Mouse (Mus musculus): Measurements from ENCODE around the gene Kyat1. TPM values are rescaled to one million over a fixed set of nuclear protein-coding genes. Genes with fewer than 3 reads are reported as not detected.

The Kyat1 gene
- 10 to 100 TPM; 14.3 to 15.2 TPM for total RNA-seq (2021)
- long read RNA-seq, experiment 1, transcript Kyat1-201 (13 exons, 1,876 nt), result major isoform, 11 of 18 reads
- long read RNA-seq, experiment 1, partial matches to known transcripts, result 0 of 18 reads
- long read RNA-seq, experiment 1, other reads (novel, unspliced or antisense), result 6 of 18 reads
- long read RNA-seq, experiment 2, transcript Kyat1-201 (13 exons, 1,876 nt), result major isoform, 6 of 16 reads
- long read RNA-seq, experiment 2, partial matches to known transcripts, result 0 of 16 reads
- long read RNA-seq, experiment 2, other reads (novel, unspliced or antisense), result 8 of 16 reads

- Histone ChIP-seq H3K27ac (peak within 1 kb of the TSS; percentile 55), H3K4me3 (peak within 1 kb of the TSS; percentile 78)
- peak; percentile 88 to 90 for DNase-seq (ENCODE audit: extremely low spot score in 1 of 2, low spot score in 2 of 2)
- intact Hi-C loops (cut with DNase I), result loop anchor here (1.0 to 2.0 kb wide), 3 partner anchors 27 to 65 kb away; partner anchors contain the start of genes Lrrc8a and Spout1
- TF ChIP-seq CTCF (IDR thresholded peaks at IDR 0.05), result no peak
These were observed at the start of gene Kyat1 for GRCm38 (mm10) chr2:30205629-30206357. TSS of gene Kyat1 (minus strand) at chr2:30205847.

GRCm38 (mm10) chr2:30253809-30254208 is 48.2 kb upstream of the Kyat1 start:
- H3K4me3 ChIP-seq, result no peak overlapping the region
- no peak overlapping the region for H3K27ac ChIP-seq
- TF ChIP-seq CTCF (IDR thresholded peaks at IDR 0.05), result no peak
- intact Hi-C loops (cut with DNase I), result no loop called here
- no peak for DNase-seq (ENCODE audit: extremely low spot score in 1 of 2, low spot score in 2 of 2)

- no peak for TF ChIP-seq CTCF (IDR thresholded peaks at IDR 0.05)
- H3K27ac ChIP-seq, result peak overlapping the region; percentile 67; the same call in 1 of the 2 replicates
- intact Hi-C loops (cut with DNase I), result no loop called here
These were observed 46.9 kb upstream of the Kyat1 start for GRCm38 (mm10) chr2:30252521-30252920.

DNA sequence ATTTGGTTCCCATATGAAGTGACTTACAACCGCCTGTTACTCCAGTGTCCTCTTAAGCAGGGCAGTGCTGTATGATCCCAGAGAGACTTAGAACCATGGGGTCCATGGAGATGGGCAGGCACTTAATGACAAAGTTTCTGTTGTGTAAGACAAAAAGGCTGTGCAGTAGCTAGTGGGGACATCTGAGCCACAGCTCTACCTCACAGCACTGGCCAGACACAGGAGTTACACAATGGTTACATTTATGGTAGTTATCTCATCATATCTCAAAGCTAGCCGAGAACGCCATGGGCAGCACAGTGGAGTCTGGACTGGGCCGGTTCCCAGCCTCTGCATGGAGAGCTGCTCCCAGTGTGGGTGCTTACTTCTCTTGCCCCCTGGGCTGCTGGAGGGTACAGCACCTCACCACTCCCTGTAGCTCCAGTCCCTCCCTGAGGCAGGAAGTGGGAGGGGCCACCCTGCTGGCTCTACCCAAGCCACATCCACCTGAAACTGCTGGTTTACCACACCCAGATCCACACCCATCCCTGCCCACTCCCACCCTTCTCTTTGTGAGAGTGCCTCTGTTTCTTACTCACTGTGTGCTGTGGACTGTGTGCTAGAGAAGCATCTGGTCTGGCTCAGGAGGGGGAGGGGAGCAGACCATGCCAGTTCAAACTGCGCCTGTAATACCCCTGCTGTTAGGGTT is 45.9 kb upstream of the Kyat1 start:
- Histone ChIP-seq H3K27ac (peak overlapping the region; percentile 67), H3K4me3 (no peak overlapping the region)
- intact Hi-C loops (cut with DNase I), result no loop called here
- TF ChIP-seq CTCF (IDR thresholded peaks at IDR 0.05), result no peak
- no peak for DNase-seq (ENCODE audit: extremely low spot score in 1 of 2, low spot score in 2 of 2)

More at GRCm38 (mm10) chr2:30252521-30252920, 46.9 kb upstream of the Kyat1 start:
- DNase-seq (ENCODE audit: extremely low spot score in 1 of 2, low spot score in 2 of 2), result no peak
- H3K4me3 ChIP-seq, result no peak overlapping the region

- no peak for TF ChIP-seq CTCF (IDR thresholded peaks at IDR 0.05)
- intact Hi-C loops (cut with DNase I), result no loop called here
- Histone ChIP-seq H3K4me3 (no peak overlapping the region), H3K27ac (peak overlapping the region; percentile 19; the same call in 1 of the 2 replicates)
- no peak for DNase-seq (ENCODE audit: extremely low spot score in 1 of 2, low spot score in 2 of 2)
These were observed 44.8 kb upstream of the Kyat1 start for GRCm38 (mm10) chr2:30250166-30251128.

- H3K4me3 ChIP-seq, result no peak overlapping the region
- no peak for TF ChIP-seq CTCF (IDR thresholded peaks at IDR 0.05)
- no peak overlapping the region; the same call in 1 of the 2 replicates for H3K27ac ChIP-seq
- intact Hi-C loops (cut with DNase I), result no loop called here
- DNase-seq (ENCODE audit: extremely low spot score in 1 of 2, low spot score in 2 of 2), result no peak
These were observed 43.5 kb upstream of the Kyat1 start for GRCm38 (mm10) chr2:30249182-30249581.

DNA sequence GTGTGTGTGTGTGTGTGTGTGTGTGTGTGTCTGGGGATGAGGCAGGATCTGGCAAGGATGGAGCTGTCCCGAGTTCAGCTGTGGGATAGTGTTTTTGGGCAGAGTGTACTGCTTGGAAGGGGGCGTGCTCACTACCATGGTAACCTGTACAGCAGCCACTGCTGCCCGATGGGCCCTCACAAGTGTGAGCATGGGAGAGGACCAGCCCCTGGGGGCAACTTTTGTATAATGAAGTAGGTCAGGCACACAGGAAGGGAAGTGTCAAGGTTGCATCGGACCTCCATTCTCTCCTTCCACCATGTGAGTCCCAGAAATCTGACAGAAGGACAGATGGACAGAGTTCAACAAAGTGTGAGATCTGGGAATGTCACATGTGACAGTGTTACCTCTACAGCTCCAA is 42.0 kb upstream of the Kyat1 start:
- intact Hi-C loops (cut with DNase I), result no loop called here
- TF ChIP-seq CTCF (IDR thresholded peaks at IDR 0.05), result no peak
- no peak for DNase-seq (ENCODE audit: extremely low spot score in 1 of 2, low spot score in 2 of 2)
- no peak overlapping the region for H3K4me3 ChIP-seq
- H3K27ac ChIP-seq, result no peak overlapping the region

DNA sequence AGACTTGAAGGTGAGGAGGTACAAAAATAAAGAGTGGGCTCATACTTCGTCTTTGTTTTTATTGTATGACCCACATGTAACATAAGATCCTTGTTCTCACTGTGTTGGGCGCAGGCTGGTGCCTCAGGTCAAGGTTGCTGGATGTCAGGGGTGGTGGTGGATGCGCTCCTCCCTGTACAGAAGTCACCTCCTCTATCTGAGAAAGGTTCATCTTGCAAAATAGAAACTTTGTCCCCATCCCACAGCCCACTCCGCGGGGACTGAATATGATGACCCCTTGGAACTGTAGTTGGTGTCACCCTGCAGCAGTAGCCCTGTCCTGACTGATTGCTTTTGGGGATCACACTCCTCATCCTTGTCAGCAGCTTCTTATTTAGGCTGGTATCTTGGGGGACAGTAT is 41.4 kb upstream of the Kyat1 start:
- Histone ChIP-seq H3K4me3 (no peak overlapping the region), H3K27ac (no peak overlapping the region)
- TF ChIP-seq CTCF (IDR thresholded peaks at IDR 0.05), result no peak
- intact Hi-C loops (cut with DNase I), result no loop called here
- no peak for DNase-seq (ENCODE audit: extremely low spot score in 1 of 2, low spot score in 2 of 2)

DNA sequence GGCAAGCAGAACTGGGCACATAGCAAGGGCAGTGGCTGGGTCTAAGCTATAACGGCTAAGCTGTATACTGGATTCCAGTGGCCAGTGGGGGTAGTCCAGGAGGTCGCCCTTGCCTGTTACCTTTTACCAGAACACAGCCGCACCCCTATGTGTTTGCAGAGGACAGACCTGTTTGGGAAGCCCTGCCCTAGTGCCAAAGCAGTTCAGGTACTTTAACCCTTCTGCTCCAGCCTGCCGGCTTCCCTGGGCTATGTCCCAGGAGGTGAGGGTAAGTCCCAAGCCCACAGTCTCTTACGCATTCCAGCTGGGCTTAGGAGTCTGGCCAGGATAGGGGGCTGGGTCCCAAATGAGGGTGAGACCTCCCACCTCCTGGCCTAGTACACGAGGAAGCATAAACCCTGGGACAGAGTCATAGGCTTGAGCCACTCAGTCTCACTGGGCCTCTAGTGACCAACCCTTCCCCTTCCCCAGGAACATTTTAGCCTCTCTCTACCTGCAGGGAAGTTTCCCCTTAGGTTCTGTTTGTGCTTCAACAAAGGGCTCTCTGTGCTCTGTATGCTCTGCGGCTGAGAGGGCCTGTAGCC is 39.0 kb upstream of the Kyat1 start:
- no peak overlapping the region for H3K27ac ChIP-seq

DNA sequence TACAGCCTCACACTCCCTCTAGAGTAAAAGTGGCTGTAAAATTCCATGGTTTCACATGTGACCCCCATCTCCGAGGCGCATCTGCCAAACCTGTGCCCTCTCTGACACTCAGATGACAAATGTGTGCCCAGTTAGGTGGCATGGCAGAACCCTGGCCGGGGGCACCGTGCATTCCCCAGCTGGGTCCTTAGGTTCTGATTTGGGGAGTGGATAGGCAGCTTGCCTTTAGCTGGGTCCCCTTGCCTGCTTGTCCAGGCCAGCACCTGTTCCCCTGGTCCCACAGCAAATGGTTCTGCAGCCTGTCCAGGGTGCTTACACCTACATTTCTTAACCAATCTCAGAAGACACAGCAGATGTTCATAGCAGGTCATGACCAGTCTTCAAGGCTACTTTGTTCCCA is 37.7 kb upstream of the Kyat1 start:
- Histone ChIP-seq H3K4me3 (no peak overlapping the region), H3K27ac (peak overlapping the region; percentile 6)
- DNase-seq (ENCODE audit: extremely low spot score in 1 of 2, low spot score in 2 of 2), result no peak
- intact Hi-C loops (cut with DNase I), result no loop called here
- no peak for TF ChIP-seq CTCF (IDR thresholded peaks at IDR 0.05)

More for the DNA sequence above, 39.0 kb upstream of the Kyat1 start:
- no peak for TF ChIP-seq CTCF (IDR thresholded peaks at IDR 0.05)
- intact Hi-C loops (cut with DNase I), result no loop called here
- DNase-seq (ENCODE audit: extremely low spot score in 1 of 2, low spot score in 2 of 2), result no peak
- H3K4me3 ChIP-seq, result no peak overlapping the region

- no peak overlapping the region for H3K4me3 ChIP-seq
- no peak for DNase-seq (ENCODE audit: extremely low spot score in 1 of 2, low spot score in 2 of 2)
- no peak for TF ChIP-seq CTCF (IDR thresholded peaks at IDR 0.05)
- H3K27ac ChIP-seq, result peak overlapping the region; percentile 6
- intact Hi-C loops (cut with DNase I), result loop anchor here (1.0 kb wide), 1 partner anchor 24 kb away; the partner anchor contains the start of gene Phyhd1
These were observed 36.9 kb upstream of the Kyat1 start for GRCm38 (mm10) chr2:30242509-30242908.

All from left cerebral cortex, adult 2 months (tissue).